Mouse (Mus musculus) heart, postnatal 25 days (tissue): ENCODE measurements around the gene Tcte3. TPM values are rescaled to one million over a fixed set of nuclear protein-coding genes. Genes with fewer than 3 reads are reported as not detected.
"Not testable (repeated sequence)": the region's sequence is repeated elsewhere in the genome, so short reads cannot be mapped to it uniquely, and the experiment has no call there.

ENCODE experiments used
- DNase-seq: peaks from one replicate; pipeline ENCODE4 v3.0.0; 2022; ENCODE audit warnings: low spot score
- intact Hi-C: fragments of 180-260 bp; cut with DNase I; formaldehyde crosslinking; loops from one replicate; pipeline ENCODE4 v1.15.1; 2025
- total RNA-seq, 2 experiments: library from RNA; stranded (reverse); gene quantifications; 2 replicates each; pipeline ENCODE4 v1.2.3; 2021

Gene Tcte3
- total RNA-seq, 2 experiments from 2014 or later, result not detected

GRCm38 (mm10) chr17:15050338-15050737, 9.1 kb upstream of the Tcte3 start:
- intact Hi-C loops, DNase-seq: not testable (repeated sequence)

DNA sequence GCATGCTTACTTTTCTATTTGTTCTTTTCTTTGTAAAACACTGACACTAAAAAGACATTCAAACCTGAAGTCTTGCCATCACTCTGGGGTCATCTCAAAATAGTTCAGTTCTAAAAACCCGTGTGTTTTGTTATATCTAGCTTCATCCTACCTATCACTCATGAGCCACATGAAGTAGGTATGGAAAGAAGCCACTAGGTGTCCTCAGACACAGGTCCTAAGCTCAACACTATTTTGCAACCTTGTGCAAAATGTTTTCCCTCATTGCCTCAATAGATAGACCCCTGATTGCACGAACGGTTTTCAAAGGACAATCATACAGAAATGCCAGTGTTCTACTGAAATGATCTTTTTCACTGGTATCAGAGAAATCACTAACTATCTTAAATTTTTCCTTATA, 833 bp downstream of the Tcte3 start:
- intact Hi-C loops, DNase-seq: not testable (repeated sequence)

- DNase-seq, intact Hi-C loops: not testable (repeated sequence)
Measured at GRCm38 (mm10) chr17:15031414-15031813, 9.9 kb downstream of the Tcte3 start.

DNA sequence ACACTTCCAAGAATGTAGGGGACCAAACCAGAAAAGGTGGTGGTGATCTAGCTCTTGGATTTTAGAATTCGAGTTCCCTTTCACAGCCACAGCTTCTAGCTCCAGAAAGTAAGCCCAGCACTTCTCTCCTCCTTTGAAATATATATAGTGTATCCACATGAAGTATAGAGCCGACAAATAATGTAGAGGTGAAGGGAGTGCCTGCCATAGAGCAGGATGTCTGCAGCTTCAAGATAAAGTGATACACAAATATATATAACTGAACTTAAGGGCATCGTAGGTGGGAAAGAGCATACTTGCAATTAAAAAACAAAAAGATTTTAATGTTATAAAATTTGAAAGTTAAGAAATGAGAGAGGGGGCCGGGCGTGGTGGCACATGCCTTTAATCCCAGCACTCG, 15.8 kb downstream of the Tcte3 start:
- DNase-seq, intact Hi-C loops: not testable (repeated sequence)

- DNase-seq, intact Hi-C loops: not testable (repeated sequence)
Measured at GRCm38 (mm10) chr17:15024502-15025193, 16.6 kb downstream of the Tcte3 start.

GRCm38 (mm10) chr17:15023878-15024492, 17.3 kb downstream of the Tcte3 start:
- DNase-seq, intact Hi-C loops: not testable (repeated sequence)

GRCm38 (mm10) chr17:15021503-15022220, 19.6 kb downstream of the Tcte3 start:
- peak; percentile 25 for DNase-seq
- intact Hi-C loops, result not testable (repeated sequence)

DNA sequence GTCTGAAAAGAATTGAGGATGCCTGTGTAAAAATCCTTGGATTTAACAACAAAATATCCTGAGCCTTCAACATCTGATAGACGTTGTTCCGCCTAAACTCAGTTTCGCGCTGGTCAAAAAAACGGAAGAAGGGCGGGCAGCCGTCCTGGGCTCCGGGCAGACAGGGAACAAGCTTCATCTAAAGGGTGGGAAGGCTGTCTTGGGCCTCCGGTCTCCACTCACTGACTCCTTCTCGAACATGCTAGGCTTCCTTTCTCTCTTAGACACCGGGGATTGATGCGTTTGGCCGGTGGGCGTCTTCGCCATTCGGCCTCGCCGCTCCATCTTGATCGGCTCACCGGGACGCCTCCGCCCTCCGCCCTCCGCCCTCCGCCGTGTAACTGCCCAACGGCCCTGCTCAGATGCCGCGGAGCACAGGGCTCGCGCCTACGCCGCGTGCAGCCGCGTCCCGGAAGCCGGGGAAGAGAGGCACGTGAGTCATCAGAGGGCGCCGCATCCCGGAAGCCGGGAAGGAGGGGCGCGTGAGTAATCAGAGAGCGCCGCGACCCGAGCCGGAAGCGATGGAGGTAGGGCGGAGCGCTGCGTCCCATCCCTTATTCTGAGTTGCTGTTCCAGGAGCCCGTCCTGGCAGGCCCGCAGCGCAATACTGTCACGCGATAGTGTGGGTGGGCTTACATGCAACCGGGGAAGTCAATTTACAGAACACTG, 31.4 kb downstream of the Tcte3 start, which contains the start of gene Gm3435:
Gene Gm3435 (plus strand): TSS at position 471 of the 708 bp plus-strand sequence.
- DNase-seq, intact Hi-C loops: not testable (repeated sequence)

GRCm38 (mm10) chr17:15009088-15009487, 32.2 kb downstream of the Tcte3 start:
- intact Hi-C loops, result not testable (repeated sequence)

GRCm38 (mm10) chr17:15000047-15000446, 41.2 kb downstream of the Tcte3 start:
- intact Hi-C loops, DNase-seq: not testable (repeated sequence)

More at GRCm38 (mm10) chr17:15009088-15009487, 32.2 kb downstream of the Tcte3 start:
- DNase-seq, result not testable (repeated sequence)

DNA sequence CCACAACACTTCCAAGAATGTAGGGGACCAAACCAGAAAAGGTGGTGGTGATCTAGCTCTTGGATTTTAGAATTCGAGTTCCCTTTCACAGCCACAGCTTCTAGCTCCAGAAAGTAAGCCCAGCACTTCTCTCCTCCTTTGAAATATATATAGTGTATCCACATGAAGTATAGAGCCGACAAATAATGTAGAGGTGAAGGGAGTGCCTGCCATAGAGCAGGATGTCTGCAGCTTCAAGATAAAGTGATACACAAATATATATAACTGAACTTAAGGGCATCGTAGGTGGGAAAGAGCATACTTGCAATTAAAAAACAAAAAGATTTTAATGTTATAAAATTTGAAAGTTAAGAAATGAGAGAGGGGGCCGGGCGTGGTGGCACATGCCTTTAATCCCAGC, 47.1 kb downstream of the Tcte3 start:
- intact Hi-C loops, DNase-seq: not testable (repeated sequence)

DNA sequence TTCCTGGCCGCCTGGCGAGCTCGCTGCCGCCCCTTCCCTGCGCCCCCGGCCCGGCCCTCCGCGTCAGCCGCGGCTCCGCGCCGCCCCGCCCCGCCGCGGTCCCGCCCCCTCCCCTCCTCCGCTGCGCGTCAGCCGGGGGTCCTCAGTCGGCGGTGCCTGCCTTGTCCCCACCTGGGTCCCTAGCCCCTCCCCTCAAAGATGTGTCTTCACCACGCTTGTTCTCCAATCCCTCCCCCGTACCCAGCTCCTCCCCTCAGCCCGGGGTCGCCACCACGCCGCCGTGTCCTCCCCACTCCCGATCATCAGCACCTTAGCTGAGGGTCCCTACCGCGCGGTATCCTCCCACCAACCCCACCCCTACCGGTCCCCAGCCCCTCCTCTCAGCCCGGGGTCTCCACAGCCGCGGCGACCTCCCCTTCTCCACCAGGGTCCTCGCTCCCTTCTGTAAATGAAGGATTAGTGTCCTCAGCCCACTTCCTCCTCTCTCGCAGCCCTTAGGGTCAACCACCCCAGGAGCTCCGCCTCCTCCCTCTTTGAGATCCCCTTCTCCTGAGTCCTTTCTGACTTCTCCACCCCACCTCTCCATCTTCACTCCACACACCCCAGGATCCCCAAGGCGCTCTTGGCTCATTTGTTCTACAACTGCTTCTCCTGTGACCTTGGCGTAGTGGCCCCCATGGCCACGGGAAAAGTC, 48.0 kb downstream of the Tcte3 start:
- DNase-seq, intact Hi-C loops: not testable (repeated sequence)

- intact Hi-C loops, DNase-seq: not testable (repeated sequence)
Measured at GRCm38 (mm10) chr17:14992522-14993138, 48.7 kb downstream of the Tcte3 start.

- DNase-seq, intact Hi-C loops: not testable (repeated sequence)
Measured at GRCm38 (mm10) chr17:14990116-14990702, 51.1 kb downstream of the Tcte3 start.

DNA sequence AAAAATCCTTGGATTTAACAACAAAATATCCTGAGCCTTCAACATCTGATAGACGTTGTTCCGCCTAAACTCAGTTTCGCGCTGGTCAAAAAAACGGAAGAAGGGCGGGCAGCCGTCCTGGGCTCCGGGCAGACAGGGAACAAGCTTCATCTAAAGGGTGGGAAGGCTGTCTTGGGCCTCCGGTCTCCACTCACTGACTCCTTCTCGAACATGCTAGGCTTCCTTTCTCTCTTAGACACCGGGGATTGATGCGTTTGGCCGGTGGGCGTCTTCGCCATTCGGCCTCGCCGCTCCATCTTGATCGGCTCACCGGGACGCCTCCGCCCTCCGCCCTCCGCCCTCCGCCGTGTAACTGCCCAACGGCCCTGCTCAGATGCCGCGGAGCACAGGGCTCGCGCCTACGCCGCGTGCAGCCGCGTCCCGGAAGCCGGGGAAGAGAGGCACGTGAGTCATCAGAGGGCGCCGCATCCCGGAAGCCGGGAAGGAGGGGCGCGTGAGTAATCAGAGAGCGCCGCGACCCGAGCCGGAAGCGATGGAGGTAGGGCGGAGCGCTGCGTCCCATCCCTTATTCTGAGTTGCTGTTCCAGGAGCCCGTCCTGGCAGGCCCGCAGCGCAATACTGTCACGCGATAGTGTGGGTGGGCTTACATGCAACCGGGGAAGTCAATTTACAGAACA, 62.8 kb downstream of the Tcte3 start, which contains the start of the genes 9030025P20Rik and Gm3417:
Gene 9030025P20Rik (plus strand): TSS at position 107 of the 677 bp plus-strand sequence.
Gene Gm3417 (minus strand): TSS at position 429 of the 677 bp plus-strand sequence.
- intact Hi-C loops, DNase-seq: not testable (repeated sequence)

GRCm38 (mm10) chr17:14977718-14978361, 63.4 kb downstream of the Tcte3 start:
- DNase-seq, intact Hi-C loops: not testable (repeated sequence)
